Mouse (Mus musculus): ENCODE results near the gene Dph2.
A peak's percentile ranks its signal among the peaks of the same experiment; 100 is the strongest.

DNA sequence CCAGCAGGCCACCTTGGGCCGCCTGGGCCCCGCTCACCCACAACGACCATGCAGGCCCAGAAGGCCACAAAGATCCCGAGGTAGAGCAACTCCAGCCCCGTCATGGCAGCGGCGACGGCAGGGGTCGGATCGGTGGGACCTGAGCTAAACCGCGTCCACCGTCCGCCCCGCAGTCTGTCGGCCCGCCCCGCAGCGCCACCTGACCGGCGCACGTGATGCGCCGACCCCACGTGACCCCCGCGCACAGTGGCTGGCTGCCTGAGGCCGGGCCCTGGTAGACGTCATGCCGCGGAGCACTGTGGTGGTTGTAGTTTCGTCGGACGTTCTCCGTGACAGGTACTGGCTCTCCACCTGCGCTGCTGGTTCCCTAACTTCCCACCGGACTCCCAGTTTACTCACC lies 4.7 kb downstream of the Dph2 start, which contains the start of gene Atp6v0b:
- TF ChIP-seq POLR2A (IDR thresholded peaks at IDR 0.05; ENCODE audit: low read depth, low read length) (peak; percentile 80), CTCF (IDR thresholded peaks at IDR 0.05; ENCODE audit: borderline replicate concordance, insufficient read depth, low read length) (no peak)
